Mouse (Mus musculus): Measurements from ENCODE around the gene Kcnab2. TPM values are rescaled to one million over a fixed set of nuclear protein-coding genes. Genes with fewer than 3 reads are reported as not detected.

The Kcnab2 gene
- total RNA-seq, 2 experiments from 2014 or later = 233 to 258 TPM

Other genes with a start within 250 kb of the Kcnab2 start
- gene Gpr153, start 203.6 kb downstream of the Kcnab2 start, total RNA-seq (2021) = 10 to 100 TPM; 21.4 to 23.1 TPM
- not detected for gene Hes3, start 186.2 kb downstream of the Kcnab2 start, total RNA-seq (2021)
- 10 to 100 TPM; 27.9 to 33.9 TPM for gene Icmt, start 180.6 kb downstream of the Kcnab2 start, total RNA-seq (2021)
- gene Rnf207, start 158.9 kb downstream of the Kcnab2 start, total RNA-seq (2021) = 1 to 10 TPM; 3.1 to 4.0 TPM
- 100 to 1,000 TPM; 283 to 319 TPM for gene Rpl22, start 152.1 kb downstream of the Kcnab2 start, total RNA-seq (2021)
- 100 to 1,000 TPM; 189 to 192 TPM for gene Chd5, start 139.2 kb downstream of the Kcnab2 start, total RNA-seq (2021)
- gene Nphp4, start 1.2 kb downstream of the Kcnab2 start, total RNA-seq (2021) = 10 to 100 TPM; 21.3 to 22.4 TPM